Mouse (Mus musculus): ENCODE data around the gene Dhx38. TPM values are rescaled to one million over a fixed set of nuclear protein-coding genes. Genes with fewer than 3 reads are reported as not detected.
A peak's percentile ranks its signal among the peaks of the same experiment; 100 is the strongest.

Gene Dhx38
- total RNA-seq, 1 experiment from 2014 or later: 89.8 TPM

DNA sequence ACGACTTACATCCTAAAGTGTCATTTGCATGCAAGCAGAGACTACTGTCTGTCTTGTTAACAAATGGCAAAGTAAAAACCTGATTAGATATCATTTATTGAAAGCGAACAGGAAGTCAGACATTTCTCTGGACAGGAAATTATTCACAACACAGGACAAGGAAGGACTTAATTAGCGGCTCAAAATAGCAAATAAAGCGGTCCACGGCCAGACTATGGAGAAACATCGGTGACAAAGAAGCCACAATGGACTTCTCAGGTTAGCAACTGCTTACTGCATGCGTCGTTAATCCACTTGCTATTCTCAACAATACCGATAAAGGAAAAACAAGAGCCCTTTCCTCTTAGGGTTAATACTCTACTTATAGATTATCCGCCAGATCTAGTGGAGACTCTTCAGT, 895 bp downstream of the Dhx38 start:
- ATAC-seq (replicated peaks; ENCODE audit: insufficient number of reproducible peaks, low FRiP score, low TSS enrichment, poor library complexity, severe bottlenecking): no peak

DNA sequence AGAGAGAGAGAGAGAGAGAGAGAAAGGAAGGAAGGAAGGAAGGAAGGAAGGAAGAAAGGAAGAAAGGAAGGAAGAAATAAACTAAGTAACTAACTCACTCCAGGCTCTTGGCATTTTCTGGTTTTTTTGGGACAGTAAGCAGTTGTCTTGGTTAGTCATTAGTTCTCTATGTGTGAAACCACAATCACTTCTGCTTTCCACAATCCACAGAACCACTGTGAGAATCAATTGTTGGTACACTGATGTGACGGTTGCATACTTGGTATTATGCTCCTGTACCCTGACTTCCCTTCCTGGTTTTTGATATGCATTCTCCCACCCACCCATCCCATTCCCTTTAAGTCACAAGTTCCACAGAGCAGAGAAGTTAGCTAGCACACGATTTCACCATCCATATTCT, 1.8 kb downstream of the Dhx38 start:
- ATAC-seq (replicated peaks; ENCODE audit: insufficient number of reproducible peaks, low FRiP score, low TSS enrichment, poor library complexity, severe bottlenecking): no peak

DNA sequence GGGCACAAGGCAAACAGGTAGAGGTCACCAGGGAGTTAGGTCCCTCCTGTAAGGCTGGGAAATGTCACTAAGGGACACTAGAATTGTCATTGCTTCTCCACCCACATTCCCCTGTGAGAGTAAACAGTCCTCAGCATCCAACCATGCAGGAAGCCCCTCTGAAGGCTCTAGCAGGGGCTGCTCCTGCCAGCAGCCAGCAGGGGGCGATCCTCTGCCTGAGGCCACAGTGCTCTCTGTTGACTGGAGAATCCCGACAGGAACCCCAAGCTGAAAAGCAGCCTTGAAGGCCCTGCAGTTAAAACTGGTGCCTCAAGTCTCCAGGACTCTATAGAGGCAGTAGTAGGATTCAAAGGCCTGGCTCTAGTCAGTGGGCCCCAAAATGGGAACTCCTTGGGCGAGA, 14.0 kb downstream of the Dhx38 start:
- no peak for ATAC-seq (replicated peaks; ENCODE audit: insufficient number of reproducible peaks, low FRiP score, low TSS enrichment, poor library complexity, severe bottlenecking)

DNA sequence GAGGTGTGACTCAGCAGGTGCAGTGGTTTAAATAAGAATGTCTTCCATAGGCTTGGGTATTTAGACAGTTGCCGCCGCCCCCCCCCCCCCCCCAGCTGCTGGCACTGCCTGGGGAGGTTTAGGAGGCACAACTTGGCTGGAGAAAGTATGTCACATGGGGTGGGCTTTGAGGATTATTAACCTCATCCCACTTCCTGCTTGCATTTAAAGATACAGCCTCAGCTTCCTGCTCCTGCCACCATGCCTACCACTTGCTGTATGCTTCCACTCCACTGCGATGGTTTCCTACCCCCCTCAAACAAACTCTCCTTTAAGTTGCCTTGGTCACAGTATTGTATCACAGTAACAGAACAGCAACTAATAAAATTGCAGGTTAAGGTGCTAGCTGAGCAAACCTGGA, 21.6 kb downstream of the Dhx38 start:
- no peak for ATAC-seq (replicated peaks; ENCODE audit: insufficient number of reproducible peaks, low FRiP score, low TSS enrichment, poor library complexity, severe bottlenecking)

DNA sequence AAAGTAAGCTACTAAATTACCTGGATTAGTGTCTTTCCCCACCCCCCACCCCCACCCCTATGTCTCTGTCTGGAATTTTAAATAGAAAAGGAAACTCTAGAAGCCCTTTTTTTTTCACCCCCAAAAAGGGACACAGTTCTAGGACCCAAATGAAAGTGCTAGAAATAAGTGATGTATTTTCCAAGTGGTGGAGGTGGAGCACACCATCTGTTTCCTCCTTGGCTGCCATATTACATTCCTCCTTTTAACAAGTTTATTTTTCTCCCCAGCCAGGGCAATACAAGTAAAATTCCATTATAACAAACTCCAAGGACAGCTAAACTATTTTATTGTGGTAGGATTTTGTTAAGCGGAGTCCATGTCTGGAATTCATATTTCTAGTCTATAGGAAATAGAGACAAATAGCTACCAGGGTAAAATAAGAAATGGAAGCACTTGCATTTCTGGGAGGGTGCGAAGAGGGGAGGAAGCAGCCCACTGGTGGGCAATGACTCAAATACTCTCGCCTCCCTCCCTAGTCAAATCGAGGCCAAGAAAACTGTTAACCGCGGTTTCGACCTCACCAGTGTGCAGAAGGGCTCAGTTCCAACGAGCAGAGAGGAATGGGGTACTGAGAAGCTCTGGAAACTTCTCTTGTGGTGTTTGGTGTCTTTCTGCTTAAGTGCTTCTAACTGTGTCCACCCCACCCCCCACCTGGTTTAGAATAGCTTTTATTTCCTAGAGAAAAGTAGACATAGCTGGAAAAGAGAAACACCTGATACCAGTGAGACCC, 22.7 kb downstream of the Dhx38 start:
- ATAC-seq (replicated peaks; ENCODE audit: insufficient number of reproducible peaks, low FRiP score, low TSS enrichment, poor library complexity, severe bottlenecking): no peak

DNA sequence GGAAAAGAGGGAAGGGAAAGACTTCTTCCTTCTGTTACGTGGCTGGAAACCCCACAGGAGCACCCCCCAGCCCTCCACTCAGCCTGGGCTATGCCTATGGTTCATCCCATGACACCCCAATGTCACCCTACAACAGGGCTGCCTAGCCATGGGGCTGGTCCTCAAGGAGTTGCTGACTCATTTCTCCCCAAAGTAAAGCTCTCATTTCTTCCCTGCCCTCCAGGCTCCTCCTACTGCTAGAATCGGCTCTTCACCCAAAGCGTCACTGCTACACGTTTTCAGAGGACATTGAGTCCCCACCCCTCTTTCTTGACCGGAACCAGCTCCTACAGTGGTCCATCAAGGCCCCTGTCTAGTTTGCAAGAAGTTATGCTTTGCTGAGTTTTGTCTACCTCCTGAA, 23.5 kb downstream of the Dhx38 start:
- ATAC-seq (replicated peaks; ENCODE audit: insufficient number of reproducible peaks, low FRiP score, low TSS enrichment, poor library complexity, severe bottlenecking): no peak

DNA sequence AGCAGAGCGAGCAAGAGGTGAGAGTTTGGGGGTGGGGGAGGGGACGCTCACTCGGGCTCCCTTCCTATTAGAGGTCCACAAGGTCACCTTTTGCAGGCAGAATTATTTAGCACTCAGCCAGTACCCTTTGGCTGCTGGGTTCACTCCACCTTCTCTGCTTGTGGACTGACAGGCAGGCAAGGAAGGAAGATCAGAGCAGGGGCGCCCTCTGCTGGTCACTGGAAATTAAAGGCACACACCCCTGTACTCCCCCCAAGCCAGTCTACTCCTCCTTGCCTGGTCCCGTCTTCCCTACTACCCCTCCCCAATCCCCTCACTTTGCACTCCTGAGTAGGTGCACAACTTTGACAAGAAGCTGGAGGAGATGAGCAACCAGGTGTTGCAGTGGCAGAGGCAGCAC, 29.0 kb downstream of the Dhx38 start:
- 0 out of 2 replicates have a peak, but pooled peaks have one; percentile 36 for ATAC-seq (replicated peaks; ENCODE audit: insufficient number of reproducible peaks, low FRiP score, low TSS enrichment, poor library complexity, severe bottlenecking)

DNA sequence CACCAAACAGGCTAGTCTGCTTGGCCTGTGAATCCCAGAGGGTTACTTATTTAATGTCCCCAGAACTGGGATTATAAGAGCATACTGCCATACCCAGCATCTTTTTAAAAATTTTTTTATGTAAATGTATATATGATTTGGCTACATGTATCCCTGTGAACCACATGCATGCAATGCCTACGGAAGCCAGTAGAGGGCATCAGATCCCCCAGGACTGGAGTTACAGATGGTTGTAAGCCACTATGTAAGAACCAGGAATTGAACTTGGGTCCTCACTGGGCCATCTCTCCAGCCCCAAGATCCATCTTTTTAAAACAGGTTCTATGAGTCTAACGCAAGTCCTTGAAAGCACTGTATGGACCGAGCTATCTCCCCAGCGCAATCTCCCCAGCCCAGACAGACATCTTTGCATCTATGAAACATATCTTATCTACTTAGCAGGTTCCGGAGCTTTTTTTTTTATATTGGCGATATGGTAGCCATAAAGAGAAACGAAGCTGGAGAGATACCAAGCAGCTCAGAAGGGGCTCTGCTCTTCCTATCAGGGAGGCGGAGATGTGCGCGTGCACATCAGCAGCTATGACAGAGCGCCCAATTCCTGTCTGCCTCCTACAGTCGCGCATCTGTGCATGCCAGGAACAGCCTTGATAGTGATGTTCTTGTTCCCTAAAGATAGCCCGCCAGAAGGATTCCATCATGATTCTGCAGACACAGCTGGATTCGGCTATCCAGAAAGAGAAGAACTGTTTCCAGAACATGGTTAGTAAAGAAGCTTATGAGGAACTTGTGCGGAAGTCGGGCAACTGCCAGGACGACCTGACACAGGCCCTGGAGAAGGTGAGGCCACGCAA, 30.3 kb downstream of the Dhx38 start:
- ATAC-seq (replicated peaks; ENCODE audit: insufficient number of reproducible peaks, low FRiP score, low TSS enrichment, poor library complexity, severe bottlenecking): no peak

DNA sequence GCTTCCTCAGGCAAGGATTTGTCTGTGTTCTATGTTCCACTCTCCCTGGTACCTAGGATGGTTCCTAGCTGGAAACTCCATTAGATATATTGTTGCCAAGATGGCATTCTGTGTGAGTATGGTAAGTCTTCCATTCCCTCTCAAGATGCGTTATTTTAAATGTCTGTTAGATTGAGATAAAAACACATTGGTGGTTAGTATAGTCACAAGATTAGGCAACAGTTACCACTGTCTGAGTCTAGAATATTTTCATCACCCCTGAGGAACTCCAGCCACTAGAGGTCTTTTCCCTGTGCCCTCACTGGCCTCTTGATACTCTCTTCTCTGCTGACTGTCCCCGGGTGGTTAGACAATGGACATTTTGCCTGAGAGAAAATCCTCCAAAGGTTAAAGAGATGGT, 41.7 kb downstream of the Dhx38 start:
- ATAC-seq (replicated peaks; ENCODE audit: insufficient number of reproducible peaks, low FRiP score, low TSS enrichment, poor library complexity, severe bottlenecking): no peak

DNA sequence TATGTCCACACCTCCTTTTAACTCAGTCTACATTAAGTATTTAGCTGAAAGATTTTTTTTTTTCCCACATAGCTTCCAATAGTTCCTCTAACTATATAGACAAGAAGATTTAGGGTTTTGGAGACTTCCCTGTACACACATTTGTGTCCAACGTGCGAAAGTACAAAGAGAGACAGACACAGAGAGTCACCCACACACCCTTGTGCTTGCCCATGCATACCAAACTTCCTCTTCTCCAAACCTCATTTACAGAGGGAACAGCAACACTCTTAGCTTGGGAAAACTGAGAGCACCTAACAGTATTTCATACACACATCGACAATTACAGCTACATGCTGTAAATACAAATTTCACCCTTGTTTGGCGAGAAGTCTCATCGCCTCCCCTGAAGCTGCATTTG, 60.1 kb downstream of the Dhx38 start:
- no peak for ATAC-seq (replicated peaks; ENCODE audit: insufficient number of reproducible peaks, low FRiP score, low TSS enrichment, poor library complexity, severe bottlenecking)

DNA sequence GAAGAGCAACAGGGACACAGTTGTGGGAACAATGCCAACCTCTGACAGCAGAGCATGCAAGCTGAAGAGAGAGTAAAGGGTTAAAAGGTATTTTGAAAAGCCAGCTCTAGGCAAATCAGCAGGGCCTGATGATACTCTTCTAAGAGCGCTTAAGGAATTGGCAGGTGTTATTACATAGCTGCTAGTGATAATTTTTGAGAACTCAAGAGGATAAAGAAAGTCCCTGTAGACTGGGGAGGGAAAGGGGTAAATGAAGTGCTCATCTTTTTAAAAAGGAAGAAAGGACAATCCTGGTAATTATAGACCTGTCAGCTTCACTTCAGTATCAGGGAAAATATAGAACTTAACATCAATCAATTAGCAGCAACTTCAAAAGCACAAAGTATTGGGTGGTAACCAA, 62.1 kb downstream of the Dhx38 start:
- no peak for ATAC-seq (replicated peaks; ENCODE audit: insufficient number of reproducible peaks, low FRiP score, low TSS enrichment, poor library complexity, severe bottlenecking)

DNA sequence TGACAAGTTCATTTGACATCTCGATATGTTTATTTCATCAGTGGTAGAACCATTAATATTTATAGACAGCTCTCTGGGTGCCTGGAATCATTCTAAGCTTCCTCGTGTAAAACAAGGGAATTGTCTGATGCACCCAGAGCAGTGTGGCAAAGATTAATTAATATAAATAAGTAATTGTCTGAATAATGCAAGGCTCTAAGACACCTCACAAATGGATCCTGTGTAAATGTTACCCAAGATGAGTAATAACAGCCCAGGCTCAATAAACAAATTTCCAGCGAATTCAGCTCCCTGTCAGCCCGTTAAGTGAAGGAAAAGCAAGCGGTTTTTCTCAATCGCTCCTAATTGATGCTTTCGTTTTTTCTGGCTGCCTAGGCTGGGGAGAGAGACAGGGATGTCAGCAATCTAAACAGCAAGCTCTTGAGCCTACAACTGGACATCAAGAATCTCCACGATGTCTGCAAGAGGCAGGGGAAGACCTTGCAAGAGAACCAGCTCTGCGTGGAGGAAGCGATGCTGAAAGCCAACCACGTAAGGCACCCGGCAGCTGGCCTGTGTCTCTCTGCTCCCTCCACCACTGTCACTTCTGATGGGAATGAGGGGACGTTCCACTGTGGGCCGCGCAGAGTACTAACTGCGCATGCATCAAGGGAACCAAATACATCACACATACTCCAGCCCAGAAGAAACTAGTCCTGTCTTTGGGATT, 66.5 kb downstream of the Dhx38 start:
- ATAC-seq (replicated peaks; ENCODE audit: insufficient number of reproducible peaks, low FRiP score, low TSS enrichment, poor library complexity, severe bottlenecking): no peak

Other genes with a start within 250 kb of the Dhx38 start
- 0.38 to 1.2 TPM in 2 of 3 replicates, not detected in the other for gene Pmfbp1, start 71.8 kb downstream of the Dhx38 start, total RNA-seq (2017)
- 8.9 to 10.1 TPM (median 9.8 TPM) in 3 replicates for gene Txnl4b, start within 50 bp of the Dhx38 start, total RNA-seq (2017)
- gene Hp, start 13.3 kb upstream of the Dhx38 start, total RNA-seq (2017): 90.5 to 206 TPM (median 128 TPM) in 3 replicates
- gene Dhodh, start 42.8 kb upstream of the Dhx38 start, total RNA-seq (2017): 6.1 to 12.4 TPM (median 11.2 TPM) in 3 replicates
- gene Pkd1l3, start 48.7 kb upstream of the Dhx38 start, total RNA-seq (2017): 1.1 TPM in 1 of 3 replicates, not detected in the others
- 139 to 149 TPM (median 144 TPM) in 3 replicates for gene Ist1, start 127.4 kb upstream of the Dhx38 start, total RNA-seq (2017)
- gene Zfp821, start 139.7 kb upstream of the Dhx38 start, total RNA-seq (2017): 12.7 to 16.6 TPM (median 16.3 TPM) in 3 replicates
- 19.1 to 27.7 TPM (median 20.6 TPM) in 3 replicates for gene Atxn1l, start 171.9 kb upstream of the Dhx38 start, total RNA-seq (2017)
- gene Ap1g1, start 212.7 kb upstream of the Dhx38 start, total RNA-seq (2017): 56.2 to 94.9 TPM (median 71.5 TPM) in 3 replicates

Measured in monocyte, adult 5-6 weeks (primary cell).